Mouse (Mus musculus): ENCODE results near the gene Cmbl.

Cmbl gene

DNA sequence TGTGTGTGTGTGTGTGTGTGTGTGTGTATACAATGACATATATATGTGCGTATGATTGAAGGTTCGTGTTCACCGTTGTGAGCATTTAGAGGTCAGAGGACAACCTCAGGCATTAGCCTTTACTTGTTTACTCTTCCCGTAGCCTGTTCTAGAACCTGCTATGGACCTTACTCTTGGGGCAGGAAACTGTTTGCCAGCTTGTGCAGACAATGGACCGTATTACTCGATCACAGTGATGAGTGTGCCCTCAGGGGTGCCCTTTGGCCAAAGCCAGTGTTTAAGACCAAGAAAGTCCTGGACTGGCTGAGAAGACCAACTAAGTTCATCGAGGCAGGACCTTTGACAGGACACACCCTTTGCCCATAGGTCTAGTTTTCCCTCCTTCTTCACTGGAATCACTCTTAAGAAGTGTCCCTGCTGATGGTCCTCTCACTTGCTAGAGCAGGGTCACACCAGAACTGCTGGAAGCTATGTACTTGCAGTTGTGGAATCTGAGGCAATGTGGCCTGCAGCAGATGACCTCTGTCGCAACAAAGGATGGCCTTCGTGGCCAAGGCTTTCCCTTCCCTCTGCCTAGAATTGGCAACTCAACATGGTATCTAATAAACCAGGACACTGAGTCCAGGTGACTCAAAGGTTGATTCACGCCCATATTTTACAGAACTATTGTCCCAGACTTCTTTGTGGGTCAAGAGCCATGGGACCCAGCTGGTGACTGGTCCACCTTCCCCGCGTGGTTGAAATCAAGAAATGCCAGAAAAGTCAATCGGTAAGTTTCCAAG is 18.3 kb downstream of the Cmbl start:
- DNase-seq (ENCODE audit: low read depth), result peak; percentile 65

DNA sequence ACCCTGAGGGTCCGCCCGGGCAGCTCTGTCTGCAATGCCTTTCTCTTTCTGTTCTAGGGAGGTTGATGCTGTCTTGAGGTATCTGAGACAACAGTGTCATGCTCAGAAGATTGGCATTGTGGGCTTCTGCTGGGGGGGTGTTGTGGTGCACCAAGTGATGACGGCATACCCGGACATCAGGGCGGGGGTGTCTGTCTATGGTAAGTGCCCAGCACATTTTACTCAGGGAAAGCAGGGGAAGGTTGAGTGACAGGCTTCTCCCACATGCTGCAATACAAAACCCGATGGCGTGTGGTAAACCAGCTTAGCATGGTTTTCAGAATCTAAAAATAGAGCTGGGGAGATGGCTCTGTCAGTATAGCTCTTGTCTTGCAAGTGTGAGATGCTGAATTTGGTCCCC is 20.0 kb downstream of the Cmbl start:
- DNase-seq (ENCODE audit: low read depth), result peak; percentile 88

DNA sequence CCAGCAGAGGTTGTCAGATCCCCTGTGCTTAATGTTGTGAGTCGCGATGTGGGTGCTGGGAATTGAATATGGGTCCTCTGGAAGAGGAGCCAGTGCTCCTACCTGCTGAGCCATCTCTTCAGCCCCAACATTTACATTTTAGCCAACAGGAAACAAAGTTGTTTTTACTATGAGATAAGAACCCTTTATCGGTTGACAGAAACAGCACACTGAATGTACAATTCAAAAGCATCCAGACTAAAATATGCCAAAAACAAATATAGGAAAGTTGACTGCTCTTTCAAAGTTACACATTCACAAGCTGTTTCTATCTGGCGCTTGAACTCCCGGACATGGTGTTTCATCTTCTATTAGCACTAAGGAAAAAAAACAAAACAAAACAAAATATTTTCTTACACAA is 20.9 kb downstream of the Cmbl start:
- no peak for DNase-seq (ENCODE audit: low read depth)

DNA sequence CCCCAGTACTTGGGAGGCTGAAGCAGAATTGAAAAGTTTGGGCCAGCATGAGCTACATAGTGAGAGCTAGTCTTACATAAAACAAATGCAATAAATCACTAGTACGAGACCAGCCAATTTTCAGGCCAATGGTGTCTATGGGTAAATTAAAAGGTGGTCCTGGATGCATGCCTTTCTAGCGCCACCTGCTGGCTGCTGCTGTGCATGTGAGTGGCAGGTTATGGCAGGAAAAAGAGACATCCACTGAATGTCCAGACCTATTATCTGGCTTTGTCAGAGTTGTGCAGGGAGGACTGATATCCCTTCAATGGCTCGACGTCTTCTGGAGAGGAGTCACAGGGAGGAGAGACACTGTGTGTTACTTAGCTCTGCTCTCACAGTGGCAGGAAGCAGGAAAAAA is 21.3 kb downstream of the Cmbl start:
- DNase-seq (ENCODE audit: low read depth), result peak; percentile 90

DNA sequence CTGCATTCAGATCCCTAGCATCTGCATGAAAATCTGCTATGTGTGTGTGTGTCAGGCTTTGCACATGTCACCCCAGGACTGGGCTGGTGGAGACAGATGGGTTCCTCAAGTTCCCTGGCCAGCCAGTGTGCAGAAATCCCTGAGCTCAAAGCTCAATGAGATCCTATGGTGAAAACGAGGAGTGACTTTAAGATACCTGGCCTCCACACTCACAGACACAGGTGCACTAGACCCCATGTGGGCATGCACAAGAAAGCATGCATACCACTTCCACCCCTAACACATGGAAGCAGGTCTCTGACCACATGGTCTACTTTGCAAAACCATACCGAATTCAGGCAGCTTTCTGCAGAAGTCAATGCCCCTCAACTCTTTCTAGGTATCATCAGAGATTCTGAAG is 22.6 kb downstream of the Cmbl start:
- DNase-seq (ENCODE audit: low read depth), result no peak

DNA sequence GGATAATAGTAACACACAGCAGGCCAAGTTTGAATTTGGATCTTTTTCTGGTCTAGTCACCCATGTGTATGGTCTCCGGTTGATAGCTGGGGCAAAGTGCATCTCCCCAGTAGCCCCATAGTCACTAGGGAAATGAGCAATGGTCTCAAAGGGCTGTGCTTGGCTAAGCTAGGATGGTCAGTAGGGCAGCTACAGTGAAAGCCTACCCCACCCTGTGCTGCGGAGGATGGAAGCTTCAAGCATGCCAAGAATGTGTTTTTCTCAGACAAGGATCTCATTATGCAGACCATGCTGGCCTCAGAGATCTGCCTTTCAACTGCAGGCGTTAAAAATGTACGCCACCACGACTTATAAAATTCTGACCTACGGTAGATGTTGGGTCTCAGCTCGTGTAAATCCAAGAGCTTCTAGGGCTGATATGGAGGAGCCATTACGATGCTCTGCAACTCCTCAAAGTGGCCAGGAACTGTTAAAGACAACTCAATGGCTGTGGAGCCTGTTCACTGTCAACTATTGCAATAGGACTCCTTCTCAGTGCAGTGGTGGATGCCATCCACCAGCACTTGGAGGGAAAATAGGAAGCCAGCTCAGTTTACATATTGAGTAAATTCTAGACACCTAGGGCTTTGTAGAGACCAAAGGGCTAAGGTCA is 23.9 kb downstream of the Cmbl start:
- no peak for DNase-seq (ENCODE audit: low read depth)

DNA sequence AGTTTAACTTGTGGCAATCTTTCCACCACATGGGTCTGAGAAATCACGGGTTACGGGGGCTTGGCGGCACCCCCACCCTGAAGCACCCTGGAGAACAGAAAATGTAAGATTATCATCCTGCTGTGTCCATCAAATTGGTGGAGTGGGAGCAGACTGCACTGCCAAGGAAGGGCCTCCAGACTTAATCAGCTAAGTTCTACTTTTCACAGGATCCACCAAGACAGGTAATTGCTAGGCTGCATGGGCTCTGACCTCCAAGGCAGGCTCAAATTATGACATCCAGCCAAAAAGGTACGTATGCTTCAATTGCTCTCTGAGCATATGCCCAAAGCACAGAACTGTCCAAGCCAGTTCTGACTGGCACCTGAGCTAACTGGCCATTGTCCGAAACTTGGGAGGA is 25.0 kb downstream of the Cmbl start:
- DNase-seq (ENCODE audit: low read depth), result no peak

DNA sequence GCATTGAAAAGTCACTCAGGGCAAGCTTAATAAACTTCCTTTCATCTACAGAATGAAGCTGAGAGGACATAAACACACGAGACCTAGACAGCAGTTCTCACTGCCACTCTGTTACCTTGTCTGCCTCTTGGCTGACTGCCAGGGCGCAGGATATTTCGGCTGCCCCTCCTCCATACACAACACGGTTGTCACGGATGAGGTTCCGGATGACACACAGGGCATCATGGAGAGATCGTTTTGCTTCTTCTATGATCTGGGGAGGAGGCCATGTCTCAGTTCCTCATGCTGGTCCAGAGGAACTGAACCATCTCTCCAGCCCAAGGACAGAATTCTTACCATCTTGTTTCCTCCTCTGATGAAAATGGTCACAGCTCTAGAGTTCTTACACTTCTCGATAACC is 27.3 kb downstream of the Cmbl start:
- DNase-seq (ENCODE audit: low read depth), result no peak

DNA sequence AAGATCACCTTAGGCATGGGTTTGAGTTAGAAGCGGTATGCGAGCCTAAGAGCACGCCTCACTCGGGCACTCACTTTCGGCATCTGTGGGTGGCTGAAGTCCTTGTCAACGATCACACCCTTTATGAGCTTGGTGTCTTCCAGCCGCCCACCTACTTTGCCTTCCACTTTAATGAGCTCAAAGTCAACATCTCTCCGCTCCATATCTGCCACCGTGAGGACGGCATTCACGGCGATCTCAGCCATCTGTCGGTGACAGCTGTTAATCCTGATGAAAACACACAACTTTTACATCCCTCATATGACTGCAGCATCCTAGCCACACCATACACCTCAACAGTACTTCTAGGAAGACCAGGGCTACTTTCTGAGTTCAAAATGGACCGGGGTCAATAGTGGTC is 29.1 kb downstream of the Cmbl start:
- DNase-seq (ENCODE audit: low read depth), result no peak

DNA sequence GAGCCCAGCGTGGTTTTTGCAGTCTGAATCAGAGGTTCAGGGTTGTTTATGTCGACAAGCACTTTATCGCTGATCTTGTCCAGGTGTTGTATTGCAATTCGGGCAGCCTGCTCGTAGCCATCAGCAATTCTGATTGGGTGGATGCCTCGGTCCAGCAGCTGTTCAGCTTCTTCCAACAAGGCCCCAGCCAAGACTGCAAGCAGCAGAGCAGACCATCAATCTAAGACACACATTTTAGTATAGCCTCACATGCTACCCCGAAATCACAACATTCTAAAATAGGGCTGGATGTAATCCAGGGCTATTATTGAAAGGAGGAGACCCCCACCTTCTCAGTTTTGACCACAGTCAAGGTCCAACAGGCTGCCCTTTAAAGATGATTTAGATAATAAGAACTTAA is 30.5 kb downstream of the Cmbl start:
- no peak for DNase-seq (ENCODE audit: low read depth)

DNA sequence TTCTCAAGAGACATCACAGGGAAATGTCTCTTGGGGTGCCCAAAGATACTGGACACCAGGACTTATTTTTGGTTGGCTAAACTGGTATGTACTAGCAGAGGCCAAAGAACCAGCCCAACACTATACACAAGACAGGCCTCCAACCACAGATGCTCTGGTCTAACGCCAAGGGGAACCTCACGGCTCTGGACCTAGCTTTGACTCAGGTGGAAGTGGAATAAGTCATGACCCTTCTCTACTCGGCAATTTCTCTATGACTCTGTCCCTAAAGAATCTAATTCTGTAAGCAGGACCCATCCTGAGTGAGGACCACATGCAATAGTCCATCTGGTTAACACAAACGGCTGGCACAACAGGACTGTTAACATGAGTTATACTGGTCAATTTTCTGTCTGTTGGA is 34.6 kb downstream of the Cmbl start:
- no peak for DNase-seq (ENCODE audit: low read depth)

DNA sequence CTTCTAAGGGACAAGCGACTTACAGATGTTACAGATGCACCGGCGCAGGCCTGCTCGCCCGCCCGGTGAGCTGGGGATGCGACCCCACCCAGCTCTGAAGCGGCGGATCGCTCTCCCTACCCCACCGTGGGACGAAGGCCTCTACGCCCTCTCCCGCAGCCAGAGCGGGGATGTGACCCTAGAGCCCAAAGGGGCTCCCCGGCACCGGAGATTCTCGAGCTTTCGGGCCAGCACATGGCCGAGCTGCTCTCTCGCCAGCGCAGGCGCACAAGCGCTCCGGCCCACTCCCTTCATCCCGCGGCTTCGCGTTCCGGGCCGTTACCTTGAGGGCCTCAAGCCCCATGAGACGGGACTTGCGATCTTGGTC is 36.1 kb downstream of the Cmbl start:
- DNase-seq (ENCODE audit: low read depth), result peak; percentile 47

DNA sequence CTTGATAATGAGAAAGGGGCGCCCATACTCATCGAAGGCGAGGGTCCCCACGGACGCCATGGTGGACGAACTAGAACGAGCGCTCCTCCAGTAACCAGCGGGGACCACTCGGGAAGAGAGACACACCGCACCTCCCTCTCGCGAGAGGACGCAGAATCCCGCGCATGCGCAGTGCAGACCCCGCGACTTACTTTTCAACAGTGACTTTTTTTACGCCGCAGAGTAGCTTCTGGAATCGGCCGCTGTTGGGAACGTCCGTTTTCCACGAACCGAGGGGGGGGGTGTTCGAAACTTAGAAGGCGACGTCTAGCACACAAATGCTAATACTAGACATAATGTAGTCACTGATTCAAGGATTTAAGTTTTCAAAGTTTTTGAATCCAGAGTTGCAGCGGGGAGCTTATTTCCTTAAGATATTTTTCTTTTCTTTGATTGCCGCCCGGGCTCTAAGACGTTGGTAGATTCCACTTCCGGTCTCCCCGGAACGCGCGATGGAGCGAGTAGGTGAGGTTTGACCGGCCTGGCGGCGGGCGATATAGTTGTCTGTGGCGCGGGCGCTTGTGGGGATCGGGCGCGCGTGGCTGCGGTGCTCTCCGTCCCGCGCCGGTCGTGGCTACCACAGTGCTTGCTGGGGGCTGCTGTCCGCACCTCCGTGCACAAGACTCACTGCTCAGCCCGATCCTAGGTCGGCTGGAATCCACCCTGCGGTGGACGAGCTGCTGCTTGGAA is 36.6 kb downstream of the Cmbl start, which contains the start of the genes Cct5 and Fam173b:
TSS of gene Cct5 (minus strand) at position 159 of the 729 bp plus-strand sequence.
TSS of gene Fam173b (plus strand) at position 207 of the 729 bp plus-strand sequence.
- peak; percentile 99 for DNase-seq (ENCODE audit: low read depth)

DNA sequence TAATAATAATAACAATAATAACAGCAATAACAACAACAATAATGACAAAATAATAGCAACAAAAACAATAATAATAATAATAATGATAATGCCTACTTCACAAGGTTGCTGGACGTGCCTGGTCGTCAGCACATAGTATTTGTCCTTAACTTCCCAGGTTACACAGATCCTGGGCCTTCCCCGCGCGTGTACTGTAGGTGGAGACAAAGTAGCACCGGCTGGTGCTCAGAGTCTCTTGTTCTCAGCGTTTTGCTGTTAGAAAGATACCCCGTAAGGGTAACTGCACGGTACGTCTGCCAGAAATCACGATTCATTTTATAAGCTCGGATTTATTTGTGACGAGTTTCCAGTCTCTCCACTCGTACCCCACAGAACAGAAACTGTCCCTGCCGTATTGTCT is 37.2 kb downstream of the Cmbl start:
- DNase-seq (ENCODE audit: low read depth), result peak; percentile 86

DNA sequence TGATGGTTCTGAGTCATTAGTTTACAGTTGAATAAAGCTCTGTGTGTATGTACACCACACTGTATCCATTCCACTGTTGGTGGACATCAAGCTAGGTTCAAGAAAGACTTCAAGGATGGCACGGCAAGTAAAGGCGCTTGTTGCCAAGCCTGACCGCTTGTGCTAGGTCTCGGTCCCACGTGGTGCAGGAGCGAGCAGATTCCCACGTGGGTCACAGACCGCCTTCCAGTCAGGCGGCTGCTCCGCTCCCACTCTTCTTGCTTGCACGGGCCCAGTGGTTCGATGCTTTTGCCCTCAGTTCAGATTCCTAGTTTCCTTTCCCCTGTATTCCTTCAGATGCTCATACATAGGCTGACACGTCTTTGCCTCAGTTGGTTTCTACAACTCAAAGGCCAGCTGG is 37.9 kb downstream of the Cmbl start:
- DNase-seq (ENCODE audit: low read depth), result no peak

DNA sequence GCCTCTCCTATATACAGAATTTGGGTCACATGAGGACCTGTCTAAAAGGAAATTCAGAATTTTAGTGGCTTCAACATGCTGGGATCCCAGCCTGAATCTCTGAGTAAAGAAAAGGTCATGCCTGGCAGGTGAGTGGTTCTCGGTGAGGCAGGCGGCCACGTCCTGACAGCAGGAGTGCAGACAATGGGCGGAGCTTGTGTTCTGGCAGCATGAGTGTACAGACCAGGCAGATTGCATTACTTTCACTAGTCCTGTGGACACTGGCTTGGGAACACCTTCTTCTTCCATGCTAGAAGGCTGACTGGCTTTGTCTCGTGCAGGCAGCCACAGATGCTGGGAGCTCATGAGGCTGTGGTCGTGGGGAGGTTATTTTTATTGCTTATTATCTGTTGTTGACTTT is 41.6 kb downstream of the Cmbl start:
- DNase-seq (ENCODE audit: low read depth), result no peak

DNA sequence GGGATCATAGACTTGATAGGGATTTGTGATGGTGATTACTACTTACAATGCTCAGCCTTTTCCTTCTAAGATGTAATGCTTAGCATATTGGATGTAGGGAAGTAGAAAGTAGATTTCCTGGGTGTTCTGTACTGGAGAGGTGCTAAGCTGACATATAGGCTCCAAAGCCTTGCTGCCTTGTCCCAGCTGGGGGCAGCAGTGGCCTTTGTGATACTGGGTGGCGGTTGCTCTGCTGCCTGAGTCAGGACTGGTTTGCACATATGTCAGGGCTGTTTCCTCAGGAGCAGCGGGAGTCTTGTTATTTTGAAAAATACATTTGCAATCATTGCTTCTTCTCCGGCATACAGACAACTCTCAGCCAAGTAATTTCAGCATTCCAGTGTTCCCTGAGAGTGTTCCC is 45.8 kb downstream of the Cmbl start:
- no peak for DNase-seq (ENCODE audit: low read depth)

DNA sequence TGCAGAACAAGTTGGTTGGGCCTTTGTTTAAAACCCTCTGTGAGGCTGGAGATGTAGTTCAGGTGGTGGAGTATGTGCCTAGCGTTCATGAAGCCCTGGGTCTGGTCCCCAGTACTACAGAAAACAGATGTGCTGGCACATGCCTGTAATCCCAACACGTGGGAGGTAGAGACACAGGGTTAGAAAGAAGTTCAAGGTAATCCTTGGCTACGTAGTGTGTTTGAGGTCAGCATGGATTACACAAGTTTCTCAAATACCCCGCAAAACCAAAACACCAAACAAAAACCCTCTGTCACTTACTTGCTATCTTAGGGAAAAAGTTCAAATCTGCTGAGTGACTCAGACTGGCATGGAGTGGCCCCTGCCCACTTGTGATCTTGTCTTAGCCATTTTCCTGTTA is 46.8 kb downstream of the Cmbl start:
- DNase-seq (ENCODE audit: low read depth), result no peak

DNA sequence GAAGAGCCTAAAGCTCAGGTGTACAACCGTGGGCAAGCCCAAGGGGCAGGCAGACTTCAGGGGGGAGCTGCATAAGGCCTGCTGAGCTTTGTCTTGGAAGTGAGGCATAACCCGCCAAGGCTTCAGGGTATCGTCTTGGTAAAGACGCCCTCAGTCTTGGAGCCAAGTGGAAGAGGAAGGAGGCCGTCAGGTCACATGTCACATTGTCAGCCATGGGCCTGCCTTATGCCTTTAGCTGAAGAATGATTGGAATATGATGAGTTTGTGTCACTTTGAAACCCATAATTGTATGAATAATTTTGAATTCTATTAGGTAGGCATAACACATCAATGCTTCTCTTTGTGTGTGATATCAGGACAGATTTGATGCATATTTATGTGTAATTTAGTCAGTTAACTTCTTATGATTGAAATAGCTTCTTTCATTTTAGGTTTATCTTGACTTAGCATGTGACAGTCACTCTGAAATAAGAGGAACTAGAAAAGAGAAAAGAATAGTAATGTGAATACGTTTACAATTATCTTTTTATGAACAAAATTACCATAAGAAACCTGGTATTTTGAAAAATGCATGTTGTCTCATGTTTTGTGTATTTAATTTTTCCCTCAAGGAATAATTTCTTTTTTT is 48.8 kb downstream of the Cmbl start:
- DNase-seq (ENCODE audit: low read depth), result no peak

DNA sequence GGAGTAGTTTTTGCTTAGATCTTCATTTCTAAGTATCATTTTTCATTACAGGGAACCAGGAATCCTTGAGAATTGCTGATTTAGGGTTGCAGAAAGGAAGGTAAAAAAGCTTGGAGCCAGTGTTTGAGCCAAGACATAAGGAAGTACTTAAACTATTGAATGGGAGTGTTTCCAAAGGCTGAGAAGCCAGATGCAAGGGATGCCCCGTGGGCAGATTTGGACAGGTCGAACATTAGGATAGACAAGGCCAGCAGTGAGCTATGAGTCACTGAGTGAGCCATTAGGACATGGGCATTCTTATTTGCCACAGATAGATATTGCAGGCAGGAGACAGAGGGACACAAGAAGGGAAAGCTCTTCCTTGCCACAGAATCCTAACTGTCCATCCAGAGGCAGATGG is 49.5 kb downstream of the Cmbl start:
- DNase-seq (ENCODE audit: low read depth), result no peak

DNA sequence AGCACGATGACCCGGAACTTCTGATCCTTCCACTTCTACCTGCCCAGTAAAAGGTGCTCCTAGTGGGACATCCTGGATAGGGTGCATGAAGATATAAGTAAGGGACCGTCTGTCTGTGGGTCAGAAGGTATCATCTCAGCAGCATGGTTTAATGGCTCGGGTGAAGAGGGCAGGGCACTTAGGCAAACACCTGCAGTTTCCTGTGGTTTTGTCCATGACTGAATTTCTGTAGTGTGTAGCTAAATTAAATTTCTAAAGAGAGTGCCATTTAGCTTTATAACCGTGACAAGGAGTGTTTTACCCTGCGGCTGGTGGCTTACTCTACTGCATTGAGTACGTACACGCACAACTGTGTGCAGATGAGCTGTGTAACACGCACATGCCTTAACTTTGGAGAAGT is 52.1 kb downstream of the Cmbl start:
- no peak for DNase-seq (ENCODE audit: low read depth)

DNA sequence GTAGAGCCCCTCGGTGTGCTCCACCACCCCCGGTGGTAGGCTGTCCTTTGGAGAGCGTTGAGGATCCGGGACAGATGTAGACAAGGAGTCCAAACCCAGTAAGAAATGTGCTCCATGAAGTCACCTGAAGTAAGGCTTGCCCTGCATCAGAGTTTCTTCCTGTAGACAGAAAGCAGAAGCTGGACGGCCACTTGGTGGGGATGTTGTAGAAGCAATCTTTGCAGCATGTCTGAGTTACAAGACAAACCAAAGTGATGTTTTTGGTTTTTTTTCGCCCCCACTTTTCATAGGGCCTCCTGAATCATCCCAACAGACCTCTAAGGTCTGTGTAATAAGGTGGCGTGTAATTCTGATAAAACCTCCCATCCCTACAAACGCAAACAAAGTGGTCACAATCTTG is 54.3 kb downstream of the Cmbl start:
- DNase-seq (ENCODE audit: low read depth), result peak; percentile 23
